Mouse (Mus musculus) midbrain, postnatal 0 days (tissue): ENCODE measurements at regions not wholly inside any gene's neighbourhood (a gene's known extent, or its start where the extent isn't known, plus 50 kb on each side); places are given as distances from the start of the nearest gene placed in this dataset.

Source experiments
- ATAC-seq: fragments of 200-750 bp; cut with Nextera tagmentation; 2 replicates; pipeline ENCODE4 v1.8.0; 2017; ENCODE audit warnings: moderate number of reproducible peaks, mild to moderate bottlenecking, moderate TSS enrichment, moderate library complexity; ENCODE audit not compliant: low FRiP score
- DNase-seq: peaks from one replicate; pipeline ENCODE4 v3.0.0-alpha.2; 2015; ENCODE audit warnings: low spot score
- H3K27ac ChIP-seq: fragments of 300-500 bp; sonication (generic); 2 replicates; pipeline ENCODE4 v1.5.1; 2014; ENCODE audit warnings: low read depth, mild to moderate bottlenecking, low read length, mixed read lengths
- H3K27me3 ChIP-seq: fragments of 300-500 bp; sonication (generic); 2 replicates; pipeline ENCODE4 v1.6.1; 2014; ENCODE audit warnings: low read length, control low read depth, mixed read lengths; ENCODE audit not compliant: insufficient read depth
- H3K36me3 ChIP-seq: fragments of 300-500 bp; sonication (generic); 2 replicates; pipeline ENCODE4 v1.6.1; 2014; ENCODE audit warnings: low read length, control low read depth, mixed read lengths; ENCODE audit not compliant: insufficient read depth
- H3K4me1 ChIP-seq: fragments of 300-500 bp; sonication (generic); 2 replicates; pipeline ENCODE4 v1.6.1; 2014; ENCODE audit warnings: mild to moderate bottlenecking, control low read depth, antibody characterized with exemption, low read length, mixed read lengths; ENCODE audit not compliant: insufficient read depth
- H3K4me2 ChIP-seq: fragments of 300-500 bp; sonication (generic); 2 replicates; pipeline ENCODE4 v1.6.1; 2014; ENCODE audit warnings: low read depth, mild to moderate bottlenecking, low read length, mixed read lengths; ENCODE audit not compliant: poor library complexity, severe bottlenecking
- H3K4me3 ChIP-seq: fragments of 300-500 bp; sonication (generic); 2 replicates; pipeline ENCODE4 v1.5.1; 2014; ENCODE audit warnings: low read depth, mild to moderate bottlenecking, low read length, moderate library complexity
- H3K9ac ChIP-seq: fragments of 300-500 bp; sonication (generic); replicated peaks from 2 replicates; pipeline ENCODE4 v1.6.1; 2014; ENCODE audit warnings: mild to moderate bottlenecking, low read length, moderate library complexity, mixed read lengths; ENCODE audit not compliant: poor library complexity, severe bottlenecking
- H3K9me3 ChIP-seq: fragments of 300-500 bp; sonication (generic); 2 replicates; pipeline ENCODE4 v1.6.1; 2016; ENCODE audit warnings: low read length, control low read depth
- CTCF ChIP-seq: IDR thresholded peaks from 2 replicates; pipeline ENCODE4 v1.5.1; 2016; ENCODE audit warnings: antibody characterized with exemption, mild to moderate bottlenecking
- WGBS: fragments of 180-500 bp; shearing (Covaris S2); extraction: QIAGEN DNeasy Blood & Tissue Kit; methylation state at CpG from one replicate; pipeline ENCODE4 v1.1.7; 2014; 5-methylcytosine and 5-hydroxymethylcytosine counted together

DNA sequence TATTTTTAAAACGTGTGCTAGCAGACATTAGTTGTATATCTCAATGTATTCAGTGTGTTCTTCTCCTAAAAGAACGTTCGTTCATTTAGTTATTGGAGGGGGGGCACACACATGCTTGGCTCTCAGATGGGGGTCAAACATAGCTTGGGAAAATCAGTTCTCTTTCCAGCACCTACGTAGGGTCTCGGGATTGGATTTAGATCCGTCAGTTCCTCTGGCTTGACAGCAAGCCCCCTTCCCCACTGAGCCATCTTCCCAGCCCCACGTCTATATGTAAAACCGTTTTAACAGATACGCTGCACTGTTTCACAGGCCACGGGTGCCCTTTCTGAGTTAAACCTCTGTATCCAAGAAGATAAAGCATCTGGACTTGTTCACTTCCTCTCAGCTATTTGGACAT, 100.5 kb upstream of the Nckap5 start:
- no peaks in the 10 kb centered on the region for H3K9me3 ChIP-seq
- H3K27ac ChIP-seq, result no peak overlapping the region
- H3K4me3 ChIP-seq, result no peak overlapping the region
- WGBS, result 57% methylated on average over 10 of the region's 10 CpGs
- no peaks in the 10 kb centered on the region for H3K4me1 ChIP-seq
- no peaks in the 10 kb centered on the region for H3K36me3 ChIP-seq
- DNase-seq, result no peak
- no peaks in the 10 kb centered on the region for H3K27me3 ChIP-seq
- H3K9ac ChIP-seq, result no peak overlapping the region
- no peak for ATAC-seq
- H3K4me2 ChIP-seq, result no peak overlapping the region
- TF ChIP-seq CTCF, result no peak

- Histone ChIP-seq H3K9ac (no peak overlapping the region), H3K9me3 (no peaks in the 10 kb centered on the region), H3K4me1 (no peaks in the 10 kb centered on the region), H3K36me3 (no peaks in the 10 kb centered on the region), H3K27me3 (no peaks in the 10 kb centered on the region), H3K4me3 (no peak overlapping the region), H3K4me2 (no peak overlapping the region), H3K27ac (no peak overlapping the region)
- no peak for TF ChIP-seq CTCF
- 82% methylated on average over 14 of the region's 14 CpGs for WGBS
- DNase-seq (no peak), ATAC-seq (no peak)
Observed at GRCm38 (mm10) chr1:126930611-126931010, 100.0 kb upstream of the Nckap5 start.

DNA sequence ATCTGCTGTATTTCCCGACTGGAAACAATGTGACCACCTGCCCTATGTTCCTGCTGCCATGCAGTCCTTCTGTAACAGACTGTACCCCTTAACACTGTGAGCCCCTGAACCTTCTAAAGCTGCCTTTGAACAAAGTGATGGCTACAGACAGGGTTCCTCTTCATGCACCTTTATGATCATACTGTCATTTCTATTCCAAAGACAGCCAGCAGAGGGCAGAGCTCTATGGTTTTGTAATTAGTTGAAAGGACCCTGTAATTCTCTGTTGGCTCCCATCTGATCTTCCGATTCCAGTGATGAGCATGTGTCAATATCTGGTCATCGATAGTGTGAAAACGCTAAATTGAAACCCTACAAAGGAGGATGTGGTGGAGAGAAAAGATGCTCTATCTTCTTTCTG, 99.1 kb upstream of the Nckap5 start:
- 70% methylated on average over 4 of the region's 4 CpGs for WGBS

DNA sequence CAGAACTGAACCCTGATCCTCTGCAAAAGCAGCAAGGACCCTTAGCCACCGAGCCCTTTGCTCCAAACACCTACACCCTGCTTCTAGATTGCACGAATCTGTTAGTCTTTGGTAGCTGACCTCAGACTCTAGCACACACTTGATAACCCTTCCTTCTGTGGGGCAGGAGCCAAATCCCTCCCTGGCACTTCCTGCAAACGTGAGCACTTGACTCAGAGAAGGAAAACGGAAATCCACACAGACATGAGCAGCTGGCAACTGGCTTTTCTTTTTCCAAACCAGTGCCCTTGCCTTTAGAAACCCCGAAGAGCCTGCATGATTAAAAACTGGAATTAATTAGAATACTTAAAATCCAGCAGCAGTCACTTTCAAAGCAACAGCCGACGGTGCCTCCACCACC, 97.6 kb upstream of the Nckap5 start:
- no peaks in the 10 kb centered on the region for H3K27me3 ChIP-seq
- WGBS, result 31% methylated on average over 7 of the region's 7 CpGs
- TF ChIP-seq CTCF, result no peak
- no peak overlapping the region for H3K27ac ChIP-seq
- H3K4me2 ChIP-seq, result no peak overlapping the region
- no peaks in the 10 kb centered on the region for H3K36me3 ChIP-seq
- DNase-seq (peak; percentile 50), ATAC-seq (no peak)
- H3K4me1 ChIP-seq, result no peaks in the 10 kb centered on the region
- no peak overlapping the region for H3K9ac ChIP-seq
- no peaks in the 10 kb centered on the region for H3K9me3 ChIP-seq
- no peak overlapping the region for H3K4me3 ChIP-seq

More for the DNA sequence above, 99.1 kb upstream of the Nckap5 start:
- no peaks in the 10 kb centered on the region for H3K27me3 ChIP-seq
- H3K4me1 ChIP-seq, result no peaks in the 10 kb centered on the region
- no peak overlapping the region for H3K4me3 ChIP-seq
- no peak overlapping the region for H3K27ac ChIP-seq
- H3K9me3 ChIP-seq, result no peaks in the 10 kb centered on the region
- H3K36me3 ChIP-seq, result no peaks in the 10 kb centered on the region
- DNase-seq (peak; percentile 57), ATAC-seq (no peak)
- no peak overlapping the region for H3K4me2 ChIP-seq
- TF ChIP-seq CTCF, result peak; percentile 70
- no peak overlapping the region for H3K9ac ChIP-seq

DNA sequence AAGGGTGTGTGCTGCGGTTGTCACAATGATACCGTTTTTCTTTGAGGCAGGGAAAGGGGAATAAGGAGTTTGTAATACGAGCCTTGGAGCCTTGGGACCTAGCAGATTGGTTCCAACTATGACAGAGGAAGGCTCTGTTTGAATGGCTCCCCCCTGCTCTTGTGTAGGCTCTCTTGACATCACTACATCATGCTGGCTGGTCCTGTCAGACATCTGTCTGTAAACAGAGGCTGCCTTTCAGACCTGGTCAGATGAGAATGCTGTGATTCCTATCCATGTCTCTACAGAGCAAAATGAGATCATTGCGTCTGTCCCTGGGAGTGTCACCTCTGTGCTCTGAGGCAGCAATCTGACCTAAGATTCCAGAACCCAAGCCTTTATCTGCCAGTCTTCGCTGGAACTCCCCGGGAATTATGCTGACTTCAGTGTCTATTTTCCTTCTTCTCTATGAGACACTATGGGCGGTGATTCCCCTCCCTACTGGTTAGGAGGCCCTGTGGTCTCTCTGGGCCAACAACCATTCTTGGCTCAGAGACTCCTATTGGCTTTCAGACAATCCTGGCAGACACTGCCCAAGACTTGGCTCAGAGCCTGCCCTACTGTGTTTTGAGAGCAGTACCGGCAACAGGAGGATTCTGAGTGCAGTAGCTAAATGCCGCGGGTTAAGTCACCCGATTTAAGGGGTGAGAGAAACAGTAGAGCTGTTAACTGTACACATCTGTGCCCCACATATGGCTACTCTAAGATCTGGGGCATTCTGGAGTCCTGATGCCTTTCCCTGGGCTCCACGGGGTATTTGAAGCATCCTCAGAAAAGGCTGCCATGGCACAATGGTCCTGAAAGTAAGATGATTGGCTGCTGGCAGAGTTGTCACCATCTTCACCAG, 94.8 kb upstream of the Nckap5 start:
- 62% methylated on average over 12 of the region's 12 CpGs for WGBS
- DNase-seq, result peak; percentile 93
- peak; percentile 74; the same call in 1 of the 2 replicates for ATAC-seq
- Histone ChIP-seq H3K4me1 (no peaks in the 10 kb centered on the region), H3K27ac (no peak overlapping the region), H3K9me3 (no peaks in the 10 kb centered on the region), H3K27me3 (no peaks in the 10 kb centered on the region), H3K36me3 (no peaks in the 10 kb centered on the region), H3K4me2 (no peak overlapping the region), H3K4me3 (no peak overlapping the region), H3K9ac (no peak overlapping the region)
- no peak for TF ChIP-seq CTCF

GRCm38 (mm10) chr1:126923981-126924380, 93.4 kb upstream of the Nckap5 start:
- DNase-seq, result no peak
- no peaks in the 10 kb centered on the region for H3K27me3 ChIP-seq
- H3K36me3 ChIP-seq, result no peaks in the 10 kb centered on the region
- no peak overlapping the region for H3K4me2 ChIP-seq
- no peaks in the 10 kb centered on the region for H3K9me3 ChIP-seq
- H3K4me3 ChIP-seq, result no peak overlapping the region
- 76% methylated on average over 4 of the region's 4 CpGs for WGBS
- ATAC-seq, result no peak
- H3K9ac ChIP-seq, result no peak overlapping the region
- H3K27ac ChIP-seq, result no peak overlapping the region
- H3K4me1 ChIP-seq, result no peaks in the 10 kb centered on the region
- no peak for TF ChIP-seq CTCF
